Mouse (Mus musculus) bone marrow macrophage, adult 2 months (primary cell): Measurements from ENCODE around the gene Trap1a. TPM values are rescaled to one million over a fixed set of nuclear protein-coding genes. Genes with fewer than 3 reads are reported as not detected.

Experiments used
- H3K27ac ChIP-seq: 2 replicates; pipeline ENCODE4 v1.5.1; 2012; ENCODE audit warnings: low read depth, low read length; ENCODE audit not compliant: insufficient read depth
- H3K4me1 ChIP-seq: 2 replicates; pipeline ENCODE4 v1.6.1; 2012; ENCODE audit warnings: low read length; ENCODE audit not compliant: control insufficient read depth, insufficient read depth
- H3K4me3 ChIP-seq: 2 replicates; pipeline ENCODE4 v1.5.1; 2012; ENCODE audit warnings: mild to moderate bottlenecking, low read length, moderate library complexity; ENCODE audit not compliant: insufficient read depth
- CTCF ChIP-seq: IDR thresholded peaks from 2 replicates; pipeline ENCODE4 v1.5.1; 2012; ENCODE audit warnings: low read depth, mild to moderate bottlenecking, low read length, moderate library complexity
- POLR2A ChIP-seq: IDR thresholded peaks from 2 replicates; pipeline ENCODE4 v1.6.1; 2012; ENCODE audit warnings: mild to moderate bottlenecking, low read depth, low read length, borderline replicate concordance
- polyA plus RNA-seq: library from polyadenylated mRNA; stranded (reverse); fragments of >200 nt; gene quantifications from 2 replicates; pipeline ENCODE4 v1.2.4, GENCODE M21; 2012; ENCODE audit not compliant: missing spikeins, insufficient read depth, insufficient read length

Trap1a gene
- polyA plus RNA-seq, 1 experiment = not detected

DNA sequence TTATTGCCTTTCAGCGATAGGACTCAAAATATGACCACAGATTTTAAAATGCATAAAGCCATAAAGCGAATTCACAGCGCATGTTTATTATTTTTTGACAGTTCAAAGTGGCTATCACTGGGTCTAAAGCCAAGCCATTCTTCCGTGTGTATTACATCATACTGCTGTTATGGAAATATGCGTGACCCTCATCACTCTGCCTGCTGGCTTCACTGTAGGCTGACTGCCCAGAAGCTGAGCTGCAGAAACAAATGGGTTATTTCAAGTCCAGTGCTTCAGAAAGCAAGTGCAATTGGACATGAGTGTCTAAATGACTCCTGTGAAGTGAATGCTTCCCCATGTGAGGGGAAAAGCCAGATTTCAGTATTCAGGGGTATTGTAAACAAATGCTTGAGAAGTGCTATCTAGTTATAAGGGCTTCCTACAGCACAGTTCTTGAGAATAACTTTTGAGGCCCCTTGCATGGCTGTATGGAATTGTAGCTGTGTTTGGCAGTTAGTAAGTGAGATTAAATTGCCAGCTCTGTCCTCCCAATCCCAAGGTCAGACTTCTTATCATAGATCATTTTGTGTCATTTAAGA lies 18.8 kb downstream of the Trap1a start:
- Histone ChIP-seq H3K4me1 (no peaks in the 10 kb centered on the region), H3K4me3 (no peak overlapping the region), H3K27ac (no peak overlapping the region)
- TF ChIP-seq CTCF = no peak
- no peak for TF ChIP-seq POLR2A

DNA sequence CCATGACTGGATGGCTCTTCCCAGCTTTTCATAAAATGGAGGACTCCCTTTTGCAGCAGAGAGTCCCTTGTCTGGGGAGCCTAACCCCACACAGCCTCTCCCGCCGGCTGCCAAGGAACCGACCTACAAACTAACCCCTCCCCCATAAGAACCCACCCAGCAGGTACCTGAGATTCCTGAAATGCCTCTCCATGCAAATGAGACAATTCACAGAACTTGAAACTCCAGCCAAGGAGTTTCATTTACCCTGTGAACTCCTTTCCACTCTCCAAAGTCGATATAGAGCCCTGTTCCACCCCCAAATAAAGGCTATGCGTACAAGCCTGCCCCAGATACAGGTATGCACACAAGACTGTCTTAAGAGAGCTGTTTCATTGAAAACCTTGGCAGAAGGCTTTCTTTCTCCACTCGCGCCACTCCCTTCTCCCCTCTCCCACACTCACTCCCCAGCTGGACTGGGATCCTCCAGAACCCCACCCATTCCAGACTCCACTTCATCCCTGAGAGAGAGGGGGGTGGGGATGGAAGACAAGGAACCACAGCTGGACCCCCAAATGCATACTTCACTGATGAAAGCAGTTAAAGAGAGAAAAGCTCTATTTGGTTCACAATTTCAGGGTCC lies 24.3 kb downstream of the Trap1a start:
- TF ChIP-seq POLR2A = no peak
- TF ChIP-seq CTCF = no peak
- H3K4me1 ChIP-seq = no peaks in the 10 kb centered on the region

DNA sequence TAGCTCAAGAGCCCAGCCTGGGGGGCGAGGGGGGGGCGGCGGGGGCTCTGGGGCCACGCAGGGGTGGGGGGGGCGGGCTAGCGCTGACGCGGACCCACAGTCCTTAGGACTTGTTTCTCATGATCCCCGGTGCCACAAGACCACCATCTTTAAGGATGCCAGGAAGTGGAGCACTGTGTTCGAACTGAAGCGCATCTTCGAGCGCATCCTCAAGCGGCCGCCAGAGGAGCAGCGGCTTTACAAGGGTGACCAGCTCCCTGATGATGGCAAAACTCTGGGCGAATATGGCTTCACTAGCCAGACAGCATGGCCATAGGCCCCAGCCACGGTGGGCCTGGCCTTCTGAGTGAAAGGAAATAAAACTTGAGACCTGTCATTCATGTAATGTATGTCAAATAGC lies 24.9 kb downstream of the Trap1a start:
- no peak for TF ChIP-seq POLR2A
- no peak for TF ChIP-seq CTCF
- no peak overlapping the region for H3K4me3 ChIP-seq

More for the DNA sequence above, 24.3 kb downstream of the Trap1a start:
- no peak overlapping the region for H3K27ac ChIP-seq
- H3K4me3 ChIP-seq = no peak overlapping the region

DNA sequence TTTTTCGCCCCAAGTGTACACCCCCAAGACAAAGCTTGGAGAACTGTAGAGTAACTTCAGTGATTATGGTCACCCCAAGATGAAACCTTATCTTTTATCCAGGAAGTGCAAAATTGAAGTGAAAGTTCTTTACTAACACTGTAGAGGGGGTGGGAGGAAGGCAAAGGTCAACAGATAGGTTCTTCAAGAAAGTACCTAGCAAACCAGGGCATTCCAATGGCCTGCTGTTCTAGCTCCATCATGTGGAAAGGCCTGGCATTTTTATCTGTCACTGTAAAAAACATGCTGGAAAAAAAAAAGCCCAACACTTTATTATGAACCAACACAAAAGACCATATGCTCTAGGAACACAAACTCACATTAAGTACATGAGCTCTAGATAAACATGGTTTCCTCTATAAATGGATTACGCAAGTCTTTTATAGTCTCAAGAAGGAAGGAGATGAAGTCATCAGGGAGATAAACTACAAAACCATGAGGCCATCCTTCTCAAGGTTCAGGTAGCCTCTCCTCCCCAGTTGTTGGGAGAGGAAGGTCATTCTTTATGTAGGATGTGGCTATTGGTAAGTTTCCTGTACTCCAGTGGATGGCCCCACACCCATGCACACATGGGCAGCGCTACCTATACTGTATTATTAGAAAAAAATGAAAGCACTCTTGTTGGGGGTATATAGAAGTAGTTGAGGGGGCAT lies 33.5 kb downstream of the Trap1a start:
- no peak overlapping the region for H3K27ac ChIP-seq
- H3K4me1 ChIP-seq = no peaks in the 10 kb centered on the region
- H3K4me3 ChIP-seq = no peak overlapping the region

More for the DNA sequence above, 24.9 kb downstream of the Trap1a start:
- Histone ChIP-seq H3K4me1 (no peaks in the 10 kb centered on the region), H3K27ac (no peak overlapping the region)

DNA sequence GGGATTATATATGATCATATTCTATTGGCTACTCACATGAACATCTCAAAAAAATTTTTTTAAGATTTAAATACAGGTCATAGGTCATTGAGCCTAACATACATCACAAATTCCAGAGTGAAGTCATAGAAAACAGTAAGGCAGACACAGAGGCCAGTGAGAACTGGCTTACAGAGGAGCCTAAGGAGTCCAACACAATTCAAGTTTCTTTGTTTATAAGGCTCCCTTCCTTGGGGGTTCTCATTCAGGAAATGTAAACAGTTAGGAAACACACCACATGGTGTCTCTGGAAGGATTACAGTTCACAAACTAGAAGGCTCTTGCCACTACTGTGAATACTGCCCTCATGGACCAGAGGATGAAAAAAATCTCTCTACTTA lies 34.0 kb downstream of the Trap1a start:
- Histone ChIP-seq H3K27ac (no peak overlapping the region), H3K4me3 (no peak overlapping the region), H3K4me1 (no peaks in the 10 kb centered on the region)
- no peak for TF ChIP-seq POLR2A
- no peak for TF ChIP-seq CTCF

More for the DNA sequence above, 33.5 kb downstream of the Trap1a start:
- TF ChIP-seq POLR2A = no peak

DNA sequence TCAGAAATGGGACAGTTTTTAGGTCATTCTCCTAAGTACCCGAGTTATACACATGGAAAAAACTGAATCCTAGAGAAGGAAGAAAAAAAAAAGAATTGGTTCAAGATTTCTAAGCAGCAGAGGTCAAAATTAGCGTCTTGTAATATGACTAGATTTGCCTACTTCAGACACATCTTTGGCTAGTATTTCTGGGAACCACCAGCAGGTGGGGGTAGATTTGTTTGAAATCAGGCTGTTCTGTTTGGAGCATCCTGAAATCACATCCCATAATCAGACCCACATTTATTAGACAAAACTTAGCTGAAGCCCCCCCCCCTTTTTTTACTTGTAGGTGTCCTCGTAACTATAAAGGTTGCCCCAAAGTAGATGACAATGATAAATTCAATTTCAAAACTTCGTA lies 35.6 kb downstream of the Trap1a start:
- no peaks in the 10 kb centered on the region for H3K4me1 ChIP-seq
- H3K27ac ChIP-seq = no peak overlapping the region
- H3K4me3 ChIP-seq = no peak overlapping the region
- no peak for TF ChIP-seq CTCF
- TF ChIP-seq POLR2A = no peak

DNA sequence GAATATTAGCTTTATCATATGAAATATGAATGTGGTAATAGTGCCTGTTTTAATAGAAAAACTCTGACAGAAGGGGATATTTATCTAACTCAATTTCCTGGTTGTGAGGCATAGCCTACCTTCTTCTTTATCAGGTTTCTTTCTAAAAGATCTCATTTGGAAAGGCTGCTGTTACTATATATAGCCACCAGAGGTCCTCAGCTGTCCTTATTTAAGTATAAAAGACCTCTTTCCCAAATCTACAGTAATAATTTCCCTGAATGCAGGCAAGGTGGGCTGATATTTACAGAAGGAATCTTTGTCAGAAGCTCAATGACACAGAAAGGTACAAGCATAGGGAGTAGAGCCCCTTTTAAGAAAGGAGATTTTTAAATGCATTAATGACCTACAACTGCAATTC lies 39.2 kb downstream of the Trap1a start:
- TF ChIP-seq CTCF (no peak), POLR2A (no peak)
- no peaks in the 10 kb centered on the region for H3K4me1 ChIP-seq
- no peak overlapping the region for H3K27ac ChIP-seq
- no peak overlapping the region for H3K4me3 ChIP-seq

Other genes with a start within 250 kb of the Trap1a start
- not detected in 2 replicates for gene Serpina7, start 248.4 kb upstream of the Trap1a start, polyA plus RNA-seq
- not detected in 2 replicates for gene 4930513O06Rik, start 247.4 kb upstream of the Trap1a start, polyA plus RNA-seq
- gene 4933428M09Rik, start 154.5 kb upstream of the Trap1a start, polyA plus RNA-seq = not detected in 2 replicates
- gene Mum1l1, start 123.6 kb upstream of the Trap1a start, polyA plus RNA-seq = not detected in 2 replicates
- gene D330045A20Rik, start 146.7 kb downstream of the Trap1a start, polyA plus RNA-seq = 4.7 and 6.1 TPM in 2 replicates
- 96.4 and 98.2 TPM in 2 replicates for gene Rnf128, start 229.6 kb downstream of the Trap1a start, polyA plus RNA-seq